Mouse (Mus musculus) liver, embryonic 14.5 days (tissue): ENCODE results near the gene Ctcf.

Experiments
- CTCF ChIP-seq: IDR thresholded peaks from 2 replicates; pipeline ENCODE4 v1.5.1; 2016; ENCODE audit warnings: antibody characterized with exemption, low read depth, control low read depth
- EP300 ChIP-seq: IDR thresholded peaks from 2 replicates; pipeline ENCODE4 v1.6.1; 2016; ENCODE audit warnings: antibody characterized with exemption, low read depth

DNA sequence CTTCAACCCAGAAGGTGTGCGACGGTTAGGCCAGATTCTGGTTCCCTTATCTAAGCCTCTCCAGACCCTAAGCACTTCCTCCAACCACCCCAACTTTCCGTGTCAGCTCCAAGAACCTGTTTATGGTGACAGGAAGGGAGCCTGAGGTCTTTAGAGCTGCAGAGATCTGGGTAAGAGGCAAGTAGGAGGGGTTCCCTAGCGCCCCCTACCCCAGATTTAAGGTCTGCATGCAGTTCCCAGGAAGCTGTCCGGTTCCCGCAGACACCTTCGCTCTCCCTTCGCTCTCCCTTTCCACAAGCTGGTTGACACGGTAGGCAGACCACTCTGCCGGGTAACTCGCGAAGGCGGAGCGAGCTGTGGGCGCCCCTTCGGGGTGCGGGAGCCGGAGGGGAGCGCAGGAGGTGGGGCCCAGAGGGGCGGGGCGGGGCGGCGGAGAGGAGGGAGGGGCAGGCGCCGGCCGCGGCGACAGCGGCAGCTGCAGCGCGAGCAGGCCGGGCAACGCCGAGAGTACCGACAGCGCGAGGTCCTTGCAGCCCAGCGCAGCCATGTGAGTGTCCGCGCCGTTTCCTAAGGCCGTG is 31.5 kb upstream of the Ctcf start, which contains the start of gene Ripor1:
- TF ChIP-seq CTCF: peak; percentile 55
- peak; percentile 77 for TF ChIP-seq EP300
